Mouse (Mus musculus): ENCODE results near the gene Rapgef1.
A peak's percentile ranks its signal among the peaks of the same experiment; 100 is the strongest.

GRCm38 (mm10) chr2:29747852-29748251 is 128.3 kb downstream of the Rapgef1 start:
- peak; percentile 52; the same call in 1 of the 2 replicates for TF ChIP-seq CTCF (IDR thresholded peaks at IDR 0.05)
- TF ChIP-seq EP300 (IDR thresholded peaks at IDR 0.05) = no peak

Measured in lung, postnatal 0 days (tissue).